Mouse (Mus musculus) megakaryocyte, embryonic 14.5 days (primary cell): ENCODE results near the gene 2900026A02Rik. TPM values are rescaled to one million over a fixed set of nuclear protein-coding genes. Genes with fewer than 3 reads are reported as not detected.
A peak's percentile ranks its signal among the peaks of the same experiment; 100 is the strongest.

Source experiments
- H3K27me3 ChIP-seq: replicated peaks from 2 replicates; pipeline ENCODE3; 2012; ENCODE audit warnings: inconsistent platforms
- H3K36me3 ChIP-seq: replicated peaks from 2 replicates; pipeline ENCODE3; 2012; ENCODE audit warnings: low read length, inconsistent platforms, mixed read lengths
- H3K4me1 ChIP-seq: 2 replicates; pipeline ENCODE4 v1.6.1; 2012; ENCODE audit warnings: inconsistent platforms
- H3K4me3 ChIP-seq: replicated peaks from 2 replicates; pipeline ENCODE3; 2012; ENCODE audit warnings: moderate library complexity, mild to moderate bottlenecking, inconsistent platforms
- H3K9me3 ChIP-seq: 2 replicates; pipeline ENCODE4 v1.6.1; 2012; ENCODE audit warnings: inconsistent platforms
- FLI1 ChIP-seq: IDR thresholded peaks from 2 replicates; pipeline ENCODE4 v1.6.1; 2012; ENCODE audit warnings: low read length, inconsistent platforms, mixed read lengths
- GATA1 ChIP-seq: IDR thresholded peaks from 3 replicates; pipeline ENCODE4 v1.6.1; 2012; ENCODE audit warnings: mixed read lengths, low read length, inconsistent platforms, borderline replicate concordance
- polyA plus RNA-seq: library from polyadenylated mRNA; stranded (reverse); fragments of >175 nt; gene quantifications from 2 replicates; pipeline ENCODE4 v1.2.3, GENCODE M21; 2012; ENCODE audit warnings: low replicate concordance; ENCODE audit not compliant: insufficient read depth

2900026A02Rik gene
- polyA plus RNA-seq: 1.5 and 1.7 TPM in 2 replicates

DNA sequence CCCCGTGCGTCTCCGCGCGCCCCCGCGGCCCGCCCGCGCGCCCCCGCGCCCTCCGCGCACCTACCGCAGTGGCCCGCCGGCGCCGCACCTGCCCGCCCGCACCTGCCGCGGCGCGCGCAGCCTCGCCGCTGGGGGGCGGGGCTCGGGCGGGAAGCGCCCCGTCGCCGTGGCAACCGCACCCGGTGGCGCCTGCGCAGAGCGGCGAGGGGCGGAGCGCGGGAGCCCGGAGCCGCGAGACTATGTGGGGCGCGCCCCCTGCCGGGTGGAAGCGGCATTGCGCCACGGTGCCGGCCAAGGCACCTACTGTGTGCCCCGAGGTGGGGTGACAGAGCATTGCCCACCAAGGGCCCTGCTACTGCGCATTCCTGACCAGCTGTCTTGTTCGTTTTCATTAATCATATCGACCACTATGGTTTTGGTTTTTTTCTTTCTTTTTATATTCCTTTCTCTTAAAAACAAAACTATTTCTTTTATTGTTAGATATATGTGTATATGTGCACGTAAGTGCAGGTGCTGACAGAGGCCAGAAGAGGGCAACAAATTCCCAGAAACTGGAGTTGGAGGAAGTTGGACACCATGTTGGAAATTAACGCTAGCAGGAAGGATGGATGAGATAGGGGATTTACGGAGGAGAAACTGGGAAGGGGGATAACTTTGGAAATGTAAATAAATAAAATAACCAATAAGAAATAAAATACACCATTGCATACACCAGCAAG is at the start of gene 2900026A02Rik:
Gene 2900026A02Rik (minus strand): TSS at position 90 of the 719 bp plus-strand sequence.
- no peaks in the 10 kb centered on the region for H3K36me3 ChIP-seq
- H3K4me3 ChIP-seq: peak within 1 kb of the TSS; percentile 89
- peaks cover 86% of the 10 kb centered on the region for H3K27me3 ChIP-seq
- H3K4me1 ChIP-seq: peaks cover 25% of the 10 kb centered on the region
- no peak for TF ChIP-seq GATA1
- no peak for TF ChIP-seq FLI1
- peaks cover 7% of the 10 kb centered on the region for H3K9me3 ChIP-seq

DNA sequence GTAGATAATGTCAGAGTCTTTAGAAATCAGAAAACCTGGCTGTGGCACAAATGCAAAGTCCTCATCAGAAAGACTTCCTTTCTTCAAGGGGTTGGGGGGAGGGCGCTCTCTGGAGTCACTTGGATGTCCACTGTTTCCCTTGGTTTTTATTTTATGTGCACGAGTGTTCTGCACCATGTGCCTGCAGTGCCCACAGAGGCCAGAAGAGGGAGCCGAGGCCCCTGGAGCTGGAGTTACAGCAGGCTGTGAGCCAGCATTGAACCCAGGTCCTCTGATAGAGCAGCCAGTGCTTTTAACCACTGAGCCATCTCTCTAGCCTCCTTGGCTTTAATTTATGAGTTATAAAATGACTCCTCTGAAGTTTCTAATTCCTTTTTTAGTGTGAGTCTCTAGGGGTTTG is 49.0 kb upstream of the 2900026A02Rik start:
- H3K27me3 ChIP-seq: peaks cover 3% of the 10 kb centered on the region
- H3K4me1 ChIP-seq: no peaks in the 10 kb centered on the region
- H3K36me3 ChIP-seq: no peaks in the 10 kb centered on the region
- no peak overlapping the region for H3K4me3 ChIP-seq
- no peak for TF ChIP-seq FLI1
- no peak for TF ChIP-seq GATA1
- peaks cover 19% of the 10 kb centered on the region for H3K9me3 ChIP-seq

GRCm38 (mm10) chr5:113268246-113268645 is 47.2 kb upstream of the 2900026A02Rik start:
- Histone ChIP-seq H3K27me3 (peaks cover 3% of the 10 kb centered on the region), H3K4me3 (peak overlapping the region; percentile 2), H3K4me1 (no peaks in the 10 kb centered on the region), H3K9me3 (peaks cover 37% of the 10 kb centered on the region), H3K36me3 (no peaks in the 10 kb centered on the region)
- TF ChIP-seq FLI1 (no peak), GATA1 (no peak)

- no peak overlapping the region for H3K4me3 ChIP-seq
- peaks cover 38% of the 10 kb centered on the region for H3K9me3 ChIP-seq
- no peaks in the 10 kb centered on the region for H3K36me3 ChIP-seq
- peaks cover 3% of the 10 kb centered on the region for H3K27me3 ChIP-seq
- no peak for TF ChIP-seq GATA1
- no peak for TF ChIP-seq FLI1
- H3K4me1 ChIP-seq: no peaks in the 10 kb centered on the region
Measured at GRCm38 (mm10) chr5:113265637-113266036, 44.6 kb upstream of the 2900026A02Rik start.

DNA sequence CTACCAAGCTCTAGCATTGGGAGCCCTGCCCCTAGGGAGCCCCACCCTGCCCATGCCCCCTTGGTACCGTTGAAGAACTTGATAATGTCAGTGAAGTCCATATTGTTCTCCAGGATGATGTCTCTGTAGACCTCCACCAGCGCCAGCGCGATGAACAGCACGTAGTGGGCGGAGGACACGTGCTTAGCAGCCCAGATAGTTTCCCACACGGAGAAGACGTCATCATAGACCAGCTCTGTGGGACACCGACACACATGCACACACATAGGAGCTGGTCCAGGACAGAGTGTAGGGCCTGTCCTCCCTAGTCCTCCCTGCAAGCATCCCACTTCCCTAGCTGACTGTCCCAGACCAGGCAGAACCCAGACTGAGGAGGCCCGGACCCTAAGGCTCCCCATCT is 29.8 kb upstream of the 2900026A02Rik start:
- Histone ChIP-seq H3K36me3 (no peaks in the 10 kb centered on the region), H3K9me3 (peaks cover 9% of the 10 kb centered on the region), H3K4me1 (no peaks in the 10 kb centered on the region), H3K27me3 (peaks cover 21% of the 10 kb centered on the region), H3K4me3 (no peak overlapping the region)
- TF ChIP-seq FLI1: no peak
- TF ChIP-seq GATA1: no peak

- Histone ChIP-seq H3K36me3 (no peaks in the 10 kb centered on the region), H3K4me3 (no peak overlapping the region), H3K9me3 (peaks cover 9% of the 10 kb centered on the region), H3K4me1 (no peaks in the 10 kb centered on the region), H3K27me3 (peaks cover 17% of the 10 kb centered on the region)
- TF ChIP-seq GATA1: no peak
- no peak for TF ChIP-seq FLI1
Measured at GRCm38 (mm10) chr5:113249263-113249930, 28.4 kb upstream of the 2900026A02Rik start.

- peaks cover 61% of the 10 kb centered on the region for H3K27me3 ChIP-seq
- no peaks in the 10 kb centered on the region for H3K36me3 ChIP-seq
- H3K4me1 ChIP-seq: peaks cover 12% of the 10 kb centered on the region
- TF ChIP-seq GATA1 (no peak), FLI1 (no peak)
- H3K9me3 ChIP-seq: no peaks in the 10 kb centered on the region
- H3K4me3 ChIP-seq: no peak overlapping the region
Measured at GRCm38 (mm10) chr5:113230196-113230595, 9.2 kb upstream of the 2900026A02Rik start.

DNA sequence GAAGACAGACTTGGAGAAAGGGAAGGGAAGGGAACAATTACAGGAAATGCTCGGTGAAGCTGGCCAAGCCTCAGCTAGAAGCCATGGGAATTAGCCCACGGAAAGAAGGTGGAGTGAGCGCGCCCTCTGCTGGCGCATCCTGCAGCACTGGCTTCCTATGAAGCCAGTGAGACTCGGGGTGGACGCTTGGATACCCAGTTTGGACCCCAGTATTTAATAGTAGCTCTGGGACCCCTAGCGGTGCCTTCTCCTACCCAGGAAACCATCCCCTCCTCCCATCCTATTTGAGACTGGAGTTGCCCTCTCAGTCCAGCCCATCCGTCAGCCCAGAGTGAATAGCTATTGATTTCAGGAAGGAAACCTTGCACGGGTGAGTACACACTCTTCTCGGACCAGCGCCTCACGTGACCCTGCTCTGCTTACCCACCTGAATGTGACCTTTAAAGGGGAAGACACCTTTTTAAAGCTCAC is 5.6 kb upstream of the 2900026A02Rik start, which contains the start of gene Tmem211:
Gene Tmem211 (plus strand): TSS at position 278 of the 471 bp plus-strand sequence.
- Histone ChIP-seq H3K27me3 (peaks cover 72% of the 10 kb centered on the region), H3K9me3 (peaks cover under 1% of the 10 kb centered on the region; the same call in 1 of the 2 replicates), H3K4me1 (peaks cover 17% of the 10 kb centered on the region), H3K36me3 (no peaks in the 10 kb centered on the region), H3K4me3 (peak within 1 kb of the TSS; percentile 56)
- TF ChIP-seq FLI1: no peak
- no peak for TF ChIP-seq GATA1

- H3K4me1 ChIP-seq: peaks cover 23% of the 10 kb centered on the region
- peaks cover 75% of the 10 kb centered on the region for H3K27me3 ChIP-seq
- no peak for TF ChIP-seq GATA1
- no peak for TF ChIP-seq FLI1
- no peak overlapping the region for H3K4me3 ChIP-seq
- peaks cover 7% of the 10 kb centered on the region for H3K9me3 ChIP-seq
- no peaks in the 10 kb centered on the region for H3K36me3 ChIP-seq
Measured at GRCm38 (mm10) chr5:113225686-113226435, 4.8 kb upstream of the 2900026A02Rik start.
